Mouse (Mus musculus) telencephalon, adult 2 months (tissue): ENCODE measurements around the gene Dpm1.

Source experiments
- DNase-seq: peaks from one replicate; pipeline ENCODE4 v3.0.0-alpha.2; 2011; ENCODE audit warnings: low read depth, low spot score

Dpm1 gene

DNA sequence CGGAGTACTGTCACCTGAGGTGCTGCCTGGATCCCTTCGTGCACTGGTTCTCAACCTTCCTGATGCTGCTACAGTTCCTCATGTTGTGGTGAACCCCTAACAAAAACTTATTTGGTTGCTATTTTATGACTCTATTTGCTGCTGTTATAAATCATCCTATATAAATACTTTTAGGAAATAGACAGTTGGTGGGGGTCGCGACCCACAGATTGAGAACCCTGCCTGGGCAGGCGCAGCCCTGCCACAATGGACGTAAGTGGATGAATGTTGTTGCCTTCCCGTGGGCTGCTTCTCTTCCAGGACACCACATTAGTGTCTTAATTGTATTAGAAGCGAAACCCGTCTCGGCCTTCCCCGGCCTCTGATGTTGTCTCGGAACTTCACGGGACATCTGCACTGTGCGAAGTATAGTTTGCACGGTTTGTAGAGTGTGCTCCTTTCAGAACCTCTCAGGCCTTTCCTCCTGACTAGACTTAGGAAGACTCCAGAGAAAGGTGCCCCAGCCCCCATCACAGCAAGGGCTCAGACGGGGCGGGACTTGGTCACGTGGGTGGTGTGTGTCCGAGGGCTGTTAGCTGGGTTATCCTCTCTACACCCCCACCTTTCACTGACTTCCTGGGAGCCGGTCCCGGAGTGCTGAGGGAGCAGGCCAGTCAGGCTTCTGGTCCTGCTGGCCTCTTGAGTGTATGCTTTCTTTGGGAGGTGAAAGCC is 63.5 kb downstream of the Dpm1 start:
- no peak for DNase-seq

DNA sequence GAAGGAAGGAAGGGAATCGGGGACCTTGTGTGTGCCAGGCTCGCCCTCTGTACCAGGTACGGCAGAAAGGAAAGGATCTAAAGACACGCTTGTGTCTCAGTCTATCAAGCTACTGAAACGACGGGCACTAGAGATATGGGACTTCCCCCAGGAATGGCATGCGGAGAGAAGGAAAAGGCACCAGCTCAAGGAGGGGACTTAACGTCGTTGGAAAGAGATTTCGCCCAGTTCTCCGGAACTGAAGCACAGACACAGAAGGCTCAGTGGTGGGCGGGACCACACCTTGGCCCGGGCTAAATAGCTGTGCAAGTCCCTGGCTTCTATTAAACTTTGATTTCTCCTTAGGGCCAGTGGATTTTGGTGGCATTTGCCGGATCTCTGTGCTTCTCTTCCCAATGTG is 68.4 kb downstream of the Dpm1 start:
- DNase-seq, result no peak

DNA sequence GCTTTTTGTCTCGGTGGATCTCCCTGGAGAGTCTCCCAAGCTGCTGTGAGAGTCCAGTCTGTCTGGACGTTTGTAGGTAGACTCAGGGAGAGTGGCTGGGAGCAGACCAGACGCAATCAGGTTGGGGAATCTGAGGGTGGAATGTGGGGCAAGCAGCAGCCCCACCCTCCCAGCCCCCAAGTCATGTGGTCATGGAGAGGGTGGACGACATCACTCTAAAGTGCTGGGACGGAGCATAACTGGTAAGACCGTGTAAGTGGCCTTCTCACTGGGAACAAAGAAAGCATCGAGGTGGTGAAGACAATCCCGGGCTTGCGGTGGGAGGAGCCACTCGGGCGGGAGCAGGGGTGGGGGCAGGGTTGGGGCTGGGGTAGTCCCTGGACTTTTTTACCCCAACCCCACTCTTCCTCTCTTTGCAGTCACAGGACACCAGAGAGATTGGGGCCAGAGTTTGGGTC is 68.8 kb downstream of the Dpm1 start:
- DNase-seq, result no peak

DNA sequence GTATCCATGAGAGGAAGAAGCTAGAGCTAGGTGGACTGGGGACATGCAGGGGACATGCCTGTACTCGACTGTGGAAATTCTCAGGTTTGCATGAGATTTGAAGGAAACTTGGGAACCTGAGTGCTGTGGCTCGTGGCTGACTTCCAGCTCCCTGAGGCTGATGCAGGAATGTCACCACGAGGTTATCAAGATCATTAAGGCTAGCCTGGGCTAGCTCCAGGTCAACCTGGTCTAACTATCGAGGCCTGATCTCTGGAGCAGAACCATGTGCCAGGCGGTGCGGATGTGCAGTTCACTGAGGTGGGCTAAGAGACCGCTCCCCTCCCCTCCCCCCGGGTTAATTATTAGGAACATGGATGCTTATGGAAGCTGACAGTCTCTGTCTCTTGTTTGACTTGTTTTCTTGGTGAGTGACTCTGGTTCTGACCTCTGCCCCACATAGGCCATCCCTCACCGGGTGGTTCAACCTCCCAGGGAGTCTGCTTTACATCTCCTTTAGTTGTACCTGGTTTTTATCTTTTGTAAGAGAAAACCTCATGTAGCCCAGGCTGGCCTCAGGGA is 69.9 kb downstream of the Dpm1 start:
- DNase-seq, result no peak
